Comparison of ENCODE assay signal across 9 mouse cellular contexts in the genomic region with DNA sequence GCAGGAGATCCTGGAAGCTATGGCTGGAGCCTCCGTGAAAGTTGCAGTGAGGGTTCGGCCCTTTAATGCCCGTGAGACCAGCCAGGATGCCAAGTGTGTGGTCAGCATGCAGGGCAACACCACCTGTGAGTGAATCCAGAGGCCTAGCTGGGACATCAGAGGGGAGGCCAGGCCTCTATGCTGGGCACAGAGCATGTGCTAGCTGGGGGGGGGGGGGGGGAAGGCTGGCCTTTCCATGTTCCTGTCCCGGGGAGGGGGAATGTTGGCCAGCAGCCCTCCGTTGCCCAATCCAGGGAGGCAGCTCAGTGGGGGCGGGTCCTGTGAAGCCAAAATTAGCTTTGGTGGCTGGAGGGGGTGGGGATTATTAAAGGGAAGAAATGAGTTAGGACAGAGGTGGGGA. TPM values are rescaled to one million over a fixed set of nuclear protein-coding genes. Genes with fewer than 3 reads are reported as not detected.
DNase-seq lines count a peak whose midpoint lies in the region; ATAC-seq lines count a peak whose summit lies in the region.
"Had no signal": no experiment of that assay in that cellular context is flagged by ENCODE, and none has a peak within 500 bp of the region (broad histone marks: within the 10 kb centered on the region; RNA-seq: fewer than 3 reads in every experiment).

No protein-coding gene starts in this region.

- H3K36me3 ChIP-seq in hindbrain, embryonic 10.5 days, result peaks cover 54% of the 10 kb centered on the region
- H3K36me3 ChIP-seq in hindbrain, embryonic 14.5 days (replicated peaks; ENCODE audit: control insufficient read depth, insufficient read depth), result peaks cover 42% of the 10 kb centered on the region
- peaks cover 39% of the 10 kb centered on the region for H3K36me3 ChIP-seq in hindbrain, embryonic 16.5 days (ENCODE audit: control insufficient read depth, insufficient read depth, low read length)
- peaks cover 45% of the 10 kb centered on the region for H3K36me3 ChIP-seq in midbrain, embryonic 13.5 days

- H3K4me1 ChIP-seq in hindbrain, embryonic 10.5 days (replicated peaks), result peaks cover 34% of the 10 kb centered on the region
- H3K4me1 ChIP-seq in hindbrain, embryonic 14.5 days (replicated peaks; ENCODE audit: control insufficient read depth, insufficient read depth, low read length), result peaks cover 21% of the 10 kb centered on the region
- H3K4me1 ChIP-seq in hindbrain, embryonic 16.5 days (ENCODE audit: control insufficient read depth, insufficient read depth, low read depth, low read length), result peaks cover 25% of the 10 kb centered on the region
- peaks cover 25% of the 10 kb centered on the region for H3K4me1 ChIP-seq in midbrain, embryonic 13.5 days (replicated peaks)

- 76% methylated on average over 6 of the region's 6 CpGs for WGBS in hindbrain, embryonic 10.5 days
- WGBS in hindbrain, embryonic 14.5 days, result 73% methylated on average over 6 of the region's 6 CpGs
- WGBS in hindbrain, embryonic 16.5 days, result 59% methylated on average over 6 of the region's 6 CpGs
- 83% methylated on average over 6 of the region's 6 CpGs for WGBS in midbrain, embryonic 13.5 days

- ATAC-seq in hindbrain, embryonic 14.5 days (ENCODE audit: low FRiP score), result no peak
- ATAC-seq in hindbrain, embryonic 16.5 days, result no peak
- no peak for ATAC-seq in midbrain, embryonic 13.5 days

- no peaks in the 10 kb centered on the region for H3K9me3 ChIP-seq in hindbrain, embryonic 10.5 days
- H3K9me3 ChIP-seq in hindbrain, embryonic 14.5 days (ENCODE audit: control insufficient read depth, low read length), result no peaks in the 10 kb centered on the region
- H3K9me3 ChIP-seq in hindbrain, embryonic 16.5 days (ENCODE audit: control insufficient read depth, low read length), result no peaks in the 10 kb centered on the region
- no peaks in the 10 kb centered on the region for H3K9me3 ChIP-seq in midbrain, embryonic 13.5 days

- H3K4me3 ChIP-seq in hindbrain, embryonic 10.5 days, result peak overlapping the region; percentile 11; the same call in 1 of the 2 replicates
- no peak overlapping the region for H3K4me3 ChIP-seq in hindbrain, embryonic 14.5 days (replicated peaks; ENCODE audit: low read length)
- no peak overlapping the region for H3K4me3 ChIP-seq in hindbrain, embryonic 16.5 days (ENCODE audit: low read length)
- H3K4me3 ChIP-seq in midbrain, embryonic 13.5 days (replicated peaks), result no peak overlapping the region

- no peak overlapping the region for H3K9ac ChIP-seq in hindbrain, embryonic 14.5 days
- H3K9ac ChIP-seq in hindbrain, embryonic 16.5 days (ENCODE audit: low read depth, low read length), result peak overlapping the region; percentile 1; the same call in 1 of the 2 replicates
- H3K9ac ChIP-seq in midbrain, embryonic 13.5 days (replicated peaks), result peak overlapping the region; percentile 58

- no peak for DNase-seq in hindbrain, embryonic 10.5 days (ENCODE audit: low spot score)
- DNase-seq in hindbrain, embryonic 14.5 days (ENCODE audit: low spot score), result no peak
- peak; percentile 79 to 89 for DNase-seq in gastrocnemius, adult 8-10 months (ENCODE audit: low spot score in 2 of 2)
- no peak for DNase-seq in frontal cortex, postnatal 14 days (ENCODE audit: low spot score in 2 of 2)
- no peak for DNase-seq in cerebellum, adult 9-10 months
- no peak for DNase-seq in frontal cortex, postnatal 25 days (ENCODE audit: low spot score in 2 of 2)
- DNase-seq: cerebellum, adult 8-10 months had no signal

- 0 out of 2 replicates have a peak overlapping the region, but pooled peaks have one; percentile 29 for H3K27ac ChIP-seq in hindbrain, embryonic 10.5 days
- no peak overlapping the region for H3K27ac ChIP-seq in hindbrain, embryonic 14.5 days
- H3K27ac ChIP-seq in hindbrain, embryonic 16.5 days (ENCODE audit: low read depth, low read length), result no peak overlapping the region
- no peak overlapping the region for H3K27ac ChIP-seq in midbrain, embryonic 13.5 days

- no peak overlapping the region for H3K4me2 ChIP-seq in hindbrain, embryonic 14.5 days (replicated peaks)
- no peak overlapping the region for H3K4me2 ChIP-seq in hindbrain, embryonic 16.5 days (ENCODE audit: low read length)
- H3K4me2 ChIP-seq in midbrain, embryonic 13.5 days (replicated peaks), result peak overlapping the region; percentile 85; the same call in 1 of the 2 replicates

- no peaks in the 10 kb centered on the region for H3K27me3 ChIP-seq in hindbrain, embryonic 10.5 days (ENCODE audit: insufficient read depth, poor library complexity, severe bottlenecking)
- H3K27me3 ChIP-seq in hindbrain, embryonic 14.5 days (ENCODE audit: control insufficient read depth, insufficient read depth, low read length), result no peaks in the 10 kb centered on the region
- no peaks in the 10 kb centered on the region for H3K27me3 ChIP-seq in hindbrain, embryonic 16.5 days (replicated peaks; ENCODE audit: control insufficient read depth, insufficient read depth, low read length)
- H3K27me3 ChIP-seq in midbrain, embryonic 13.5 days, result no peaks in the 10 kb centered on the region

RNA-seq across cellular contexts. Expression of a gene that starts 2.4 kb away (rescaled TPM):
- 1.7 and 2.1 TPM in 2 replicates for polyA plus RNA-seq in hindbrain, embryonic 10.5 days (2016; fragmentation: Nextera tagmentation; extraction: Ambion mirVana)
- polyA plus RNA-seq in hindbrain, embryonic 14.5 days (2014; fragmentation: Nextera tagmentation; extraction: Ambion mirVana), result 4.9 and 6.8 TPM in 2 replicates
- total RNA-seq in gastrocnemius, adult 8-10 months (2022), result 100 to 1,000 TPM; 605 to 698 (median 679) TPM
- 1.3 and 1.6 TPM in 2 replicates for polyA plus RNA-seq in hindbrain, embryonic 16.5 days (2015; fragmentation: Nextera tagmentation; extraction: Ambion mirVana)
- polyA plus RNA-seq in midbrain, embryonic 13.5 days (2015; fragmentation: Nextera tagmentation; extraction: Ambion mirVana), result 1.4 and 2.1 TPM in 2 replicates

RNA-seq across cellular contexts. Expression of a gene that starts 2.8 kb away (rescaled TPM):
- 0.90 and 1.1 TPM in 2 replicates for polyA plus RNA-seq in hindbrain, embryonic 10.5 days (2016; fragmentation: Nextera tagmentation; extraction: Ambion mirVana)
- 1.4 and 1.9 TPM in 2 replicates for polyA plus RNA-seq in hindbrain, embryonic 14.5 days (2014; fragmentation: Nextera tagmentation; extraction: Ambion mirVana)
- 1 to 10 TPM; 4.1 to 5.6 (median 4.3) TPM for total RNA-seq in gastrocnemius, adult 8-10 months (2022)
- 1.2 and 1.4 TPM in 2 replicates for polyA plus RNA-seq in hindbrain, embryonic 16.5 days (2015; fragmentation: Nextera tagmentation; extraction: Ambion mirVana)
- 0.94 and 1.8 TPM in 2 replicates for polyA plus RNA-seq in midbrain, embryonic 13.5 days (2015; fragmentation: Nextera tagmentation; extraction: Ambion mirVana)

RNA-seq across cellular contexts. Expression of a gene that starts 14.9 kb away (rescaled TPM):
- polyA plus RNA-seq in hindbrain, embryonic 10.5 days (2016; fragmentation: Nextera tagmentation; extraction: Ambion mirVana), result 10.8 and 11.8 TPM in 2 replicates
- polyA plus RNA-seq in hindbrain, embryonic 14.5 days (2014; fragmentation: Nextera tagmentation; extraction: Ambion mirVana), result 24.2 and 26.1 TPM in 2 replicates
- total RNA-seq in gastrocnemius, adult 8-10 months (2022), result 10 to 100 TPM; 35.2 to 43.1 (median 39.3) TPM
- 26.3 and 31.5 TPM in 2 replicates for polyA plus RNA-seq in hindbrain, embryonic 16.5 days (2015; fragmentation: Nextera tagmentation; extraction: Ambion mirVana)
- polyA plus RNA-seq in midbrain, embryonic 13.5 days (2015; fragmentation: Nextera tagmentation; extraction: Ambion mirVana), result 15.3 and 16.4 TPM in 2 replicates

RNA-seq across cellular contexts. Expression of a gene that starts 33.6 kb away (rescaled TPM):
- polyA plus RNA-seq in hindbrain, embryonic 10.5 days (2016; fragmentation: Nextera tagmentation; extraction: Ambion mirVana), result 185 and 191 TPM in 2 replicates
- polyA plus RNA-seq in hindbrain, embryonic 14.5 days (2014; fragmentation: Nextera tagmentation; extraction: Ambion mirVana), result 94.8 and 115 TPM in 2 replicates
- total RNA-seq in gastrocnemius, adult 8-10 months (2022), result 10 to 100 TPM; 77.0 to 99.5 (median 81.7) TPM
- polyA plus RNA-seq in hindbrain, embryonic 16.5 days (2015; fragmentation: Nextera tagmentation; extraction: Ambion mirVana), result 151 and 161 TPM in 2 replicates
- polyA plus RNA-seq in midbrain, embryonic 13.5 days (2015; fragmentation: Nextera tagmentation; extraction: Ambion mirVana), result 180 and 181 TPM in 2 replicates

RNA-seq across cellular contexts. Expression of a gene that starts 45.8 kb away (rescaled TPM):
- polyA plus RNA-seq in hindbrain, embryonic 10.5 days (2016; fragmentation: Nextera tagmentation; extraction: Ambion mirVana), result 39.3 and 53.3 TPM in 2 replicates
- polyA plus RNA-seq in hindbrain, embryonic 14.5 days (2014; fragmentation: Nextera tagmentation; extraction: Ambion mirVana), result 6.4 and 7.8 TPM in 2 replicates
- total RNA-seq in gastrocnemius, adult 8-10 months (2022), result 1,000 to 10,000 TPM; 7,027 to 9,270 (median 7,380) TPM
- polyA plus RNA-seq in hindbrain, embryonic 16.5 days (2015; fragmentation: Nextera tagmentation; extraction: Ambion mirVana), result 6.0 and 16.3 TPM in 2 replicates
- polyA plus RNA-seq in midbrain, embryonic 13.5 days (2015; fragmentation: Nextera tagmentation; extraction: Ambion mirVana), result 8.0 and 9.5 TPM in 2 replicates

Comparison
In these comparisons a context has a peak if more than half of its experiments do, and no peak if none do; other contexts are left out.
1. DNase-seq: peak in gastrocnemius, adult 8-10 months (2 of 2); none in hindbrain, embryonic 10.5 days (single experiment), hindbrain, embryonic 14.5 days (single experiment), frontal cortex, postnatal 14 days (0 of 2), cerebellum, adult 9-10 months (single experiment) and frontal cortex, postnatal 25 days (0 of 2).